Mouse (Mus musculus) brain, embryonic 14.5 days (tissue): ENCODE data around the gene Acvrl1.

ENCODE experiments used
- CTCF ChIP-seq: fragments of 200-500 bp; IDR thresholded peaks from 2 replicates; pipeline ENCODE4 v1.5.1; 2012; ENCODE audit warnings: inconsistent platforms, mild to moderate bottlenecking, moderate library complexity, borderline replicate concordance; ENCODE audit not compliant: insufficient read depth, insufficient read length; ENCODE audit errors: extremely low read depth
- POLR2A ChIP-seq: fragments of 200-500 bp; IDR thresholded peaks from 2 replicates; pipeline ENCODE4 v1.6.1; 2012; ENCODE audit warnings: mild to moderate bottlenecking, inconsistent platforms, borderline replicate concordance; ENCODE audit not compliant: poor library complexity, insufficient read depth, insufficient read length, severe bottlenecking; ENCODE audit errors: extremely low read depth

GRCm38 (mm10) chr15:101113176-101113575 is 15.1 kb upstream of the Acvrl1 start:
- no peak for TF ChIP-seq CTCF
- no peak for TF ChIP-seq POLR2A
